Mouse (Mus musculus) lung, adult 2 months (tissue): ENCODE data around the gene Hist1h3i.

Source experiments
- CTCF ChIP-seq: fragments of 200-500 bp; IDR thresholded peaks from 2 replicates; pipeline ENCODE4 v1.5.1; 2011; ENCODE audit warnings: mild to moderate bottlenecking, low read length, control low read depth; ENCODE audit not compliant: insufficient read depth
- POLR2A ChIP-seq: fragments of 200-500 bp; IDR thresholded peaks from 2 replicates; pipeline ENCODE4 v1.6.1; 2011; ENCODE audit warnings: low read depth, mild to moderate bottlenecking, control low read depth, low read length, borderline replicate concordance; ENCODE audit errors: extremely low read depth

DNA sequence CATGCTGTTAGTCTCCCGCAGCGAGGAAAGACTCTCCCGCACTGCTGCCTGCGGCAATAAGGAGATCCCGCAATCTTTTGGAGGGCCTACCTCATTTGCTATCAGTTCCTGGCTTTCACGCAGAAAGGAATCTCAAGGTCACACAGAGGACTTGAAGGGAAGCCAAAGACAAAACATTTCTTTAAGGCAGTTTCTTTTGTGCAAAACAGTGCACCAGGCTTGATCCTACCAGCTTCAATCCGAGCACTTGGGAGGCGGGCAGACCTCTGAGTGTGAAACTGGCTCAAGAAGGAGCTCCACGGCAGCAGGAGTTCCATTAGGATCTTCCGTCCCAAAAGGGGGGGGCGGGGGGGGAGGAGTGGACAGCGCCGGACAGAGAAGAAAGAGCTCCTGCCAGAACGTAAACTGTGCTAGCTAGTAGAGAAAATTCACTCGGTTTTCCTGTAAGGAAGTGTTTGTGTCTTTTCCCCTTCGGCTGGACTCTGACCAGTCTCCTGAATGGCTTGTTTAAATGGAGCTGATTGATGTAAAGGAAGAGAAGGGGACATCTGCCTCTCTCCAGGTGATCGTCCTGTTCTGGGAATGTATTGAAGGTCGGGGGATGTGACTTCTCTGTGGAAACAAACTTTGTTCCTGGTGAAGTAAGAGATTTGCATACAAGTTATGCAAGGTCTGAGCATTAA lies 7.6 kb upstream of the Hist1h3i start:
- TF ChIP-seq CTCF (no peak), POLR2A (no peak)
